Mouse (Mus musculus) left cerebral cortex, adult 9 months (tissue): ENCODE results near the gene Olfr1359.
"Not testable (repeated sequence)": the region's sequence is repeated elsewhere in the genome, so short reads cannot be mapped to it uniquely, and the experiment has no call there.

Experiments used
- DNase-seq, 2 experiments: peaks; one replicate each; pipeline ENCODE4 v3.0.0; 2022; ENCODE audit warnings: low spot score in 2 of 2

Gene Olfr1359

DNA sequence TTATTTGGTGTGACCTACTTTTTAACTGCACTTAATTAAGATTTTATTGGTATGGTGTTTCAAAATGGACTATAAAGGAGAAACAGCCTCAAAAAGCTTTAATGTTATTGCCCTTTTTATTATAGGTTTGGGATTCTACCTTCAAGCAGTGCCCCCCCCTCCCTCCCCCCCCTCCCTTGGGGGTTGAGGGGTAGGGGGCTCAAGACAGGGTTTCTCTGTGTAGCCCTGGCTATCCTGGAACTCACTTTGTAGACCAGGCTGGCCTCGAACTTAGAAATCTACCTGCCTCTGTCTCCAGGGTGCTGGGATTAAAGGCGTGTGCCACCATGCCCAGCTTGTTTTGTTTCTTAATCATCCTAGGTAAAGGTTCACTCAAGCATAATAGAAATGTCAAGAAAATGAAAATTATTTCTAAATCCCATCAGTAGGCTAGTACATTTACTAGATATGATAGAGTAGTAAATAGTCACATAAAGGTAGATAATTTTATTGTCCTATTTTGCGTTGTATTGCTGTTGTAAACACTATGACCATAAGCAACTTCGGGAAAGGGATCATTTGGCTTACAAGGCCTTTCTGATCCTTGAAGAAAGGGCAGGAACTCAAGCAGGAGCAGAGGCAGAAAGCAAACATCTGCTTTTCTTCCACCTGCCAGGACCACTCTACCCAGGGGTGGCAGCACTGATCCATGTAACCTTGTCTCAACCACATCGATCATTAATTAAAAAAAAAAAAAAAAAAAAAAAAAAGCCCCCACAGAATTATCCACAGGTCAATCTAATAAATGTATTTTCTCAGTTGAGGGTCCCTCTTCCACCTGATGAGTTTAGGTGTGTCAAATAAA, 25.3 kb downstream of the Olfr1359 start:
- no peak for DNase-seq

DNA sequence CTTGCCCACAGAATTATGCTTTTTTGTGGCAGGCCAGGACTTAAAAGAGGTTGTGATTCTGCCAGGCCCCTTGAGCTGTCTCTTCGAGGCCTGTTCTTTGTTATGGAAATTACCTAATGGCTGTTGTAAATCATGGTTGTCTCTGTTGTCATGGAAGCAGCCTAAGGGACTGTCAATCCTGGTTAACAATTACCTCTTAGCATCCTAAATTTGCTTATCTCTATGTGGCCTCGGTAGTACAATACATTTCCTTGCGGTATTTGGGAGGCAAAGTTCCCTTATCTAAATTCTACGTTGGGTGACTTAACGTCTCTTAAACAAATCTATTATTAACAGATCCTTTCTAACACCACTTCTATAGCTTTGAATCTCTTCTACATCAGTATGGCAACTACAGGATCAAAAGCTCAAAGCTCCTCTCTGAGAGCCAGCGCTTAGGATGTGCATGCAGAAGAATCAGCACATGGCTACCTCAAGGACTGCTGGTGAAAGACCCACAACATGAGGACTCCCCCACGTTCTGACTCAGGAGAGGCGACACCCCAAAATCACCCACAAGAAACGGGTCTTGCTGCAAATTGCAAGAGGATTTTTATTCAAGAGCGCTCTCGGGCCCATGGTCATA, 30.1 kb downstream of the Olfr1359 start:
- DNase-seq, result no peak

DNA sequence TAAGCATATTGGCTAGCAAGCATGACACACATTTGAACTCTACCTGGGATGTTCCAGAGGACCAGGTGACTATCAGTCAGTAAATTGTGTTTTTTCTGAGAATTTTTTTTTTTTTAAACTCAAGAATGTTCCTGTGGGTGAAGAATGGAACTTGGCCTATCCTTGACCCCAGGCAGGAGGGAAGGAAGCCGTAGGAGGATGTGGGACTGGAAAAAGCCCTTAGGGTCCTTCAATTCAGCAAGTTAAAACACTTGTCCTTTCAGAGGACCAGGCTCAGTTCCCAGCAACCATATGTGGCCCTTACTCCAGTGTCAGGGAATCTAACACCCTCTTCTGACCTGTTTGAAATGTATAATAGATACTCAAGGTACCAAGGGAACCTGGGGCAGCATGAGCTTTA, 31.6 kb downstream of the Olfr1359 start:
- no peak for DNase-seq

DNA sequence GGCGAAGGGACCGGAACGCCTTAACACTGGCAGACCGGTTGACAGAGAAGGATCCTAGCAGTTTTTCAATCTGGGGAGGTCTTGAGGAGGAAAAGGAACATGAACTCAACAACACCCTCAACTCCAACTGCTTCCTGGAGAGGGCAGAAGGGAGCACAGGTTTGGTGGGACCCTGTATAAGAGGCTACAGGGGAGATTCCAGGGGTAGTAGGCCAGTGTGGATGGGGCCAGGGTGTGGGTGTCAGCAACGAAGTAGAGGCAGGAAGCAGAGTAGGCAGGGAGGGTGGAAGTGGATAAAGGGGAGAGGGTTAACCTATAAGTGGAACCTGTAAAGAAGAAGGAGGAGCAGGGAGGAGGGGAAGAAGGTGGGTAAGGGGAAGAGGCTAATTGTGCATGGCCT, 35.6 kb downstream of the Olfr1359 start:
- DNase-seq, result no peak

DNA sequence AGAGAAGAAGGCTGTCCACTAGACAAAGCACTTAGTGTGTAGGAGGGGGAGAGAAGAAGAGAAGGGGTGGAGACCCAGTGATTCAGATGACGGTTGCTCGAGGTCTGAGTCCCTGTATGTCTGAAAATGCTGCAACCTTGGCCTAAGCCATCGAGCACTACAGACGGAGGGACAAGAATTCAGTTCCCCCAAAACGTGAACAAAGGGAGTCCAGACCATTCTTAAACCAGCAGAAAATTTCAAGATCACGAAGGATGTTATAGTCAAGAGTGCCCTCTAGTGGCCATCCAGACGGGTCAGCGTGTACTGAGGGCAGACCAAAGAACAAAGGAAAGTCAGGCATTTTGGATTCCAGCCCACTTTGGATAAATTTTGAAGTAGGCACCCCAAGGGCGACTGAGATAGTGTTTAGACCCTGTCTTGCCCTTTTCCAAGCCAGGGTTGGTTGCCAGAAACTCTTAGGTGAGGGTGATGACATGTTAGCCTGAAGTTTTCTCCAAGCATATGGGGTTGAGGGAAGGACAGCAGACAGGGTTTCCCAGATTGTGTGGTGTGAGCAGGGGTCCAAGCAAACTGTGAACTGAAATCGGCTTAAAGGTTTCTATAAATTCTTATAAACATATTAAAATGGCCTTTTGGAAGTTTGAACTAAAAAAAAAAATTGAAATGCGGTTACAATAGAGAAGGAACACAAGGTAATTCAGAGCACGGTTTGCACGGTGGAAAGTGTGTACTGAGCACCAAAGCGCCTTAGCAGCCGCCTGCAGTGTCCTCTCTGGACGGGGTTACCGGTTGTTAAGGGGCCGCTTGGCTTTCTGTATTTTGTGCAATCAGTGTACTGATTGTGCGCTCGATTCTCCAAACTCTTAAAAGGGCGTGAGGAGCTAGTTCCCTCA, 36.3 kb downstream of the Olfr1359 start:
- peak in 1 of 2 experiments; percentile 80 for DNase-seq

DNA sequence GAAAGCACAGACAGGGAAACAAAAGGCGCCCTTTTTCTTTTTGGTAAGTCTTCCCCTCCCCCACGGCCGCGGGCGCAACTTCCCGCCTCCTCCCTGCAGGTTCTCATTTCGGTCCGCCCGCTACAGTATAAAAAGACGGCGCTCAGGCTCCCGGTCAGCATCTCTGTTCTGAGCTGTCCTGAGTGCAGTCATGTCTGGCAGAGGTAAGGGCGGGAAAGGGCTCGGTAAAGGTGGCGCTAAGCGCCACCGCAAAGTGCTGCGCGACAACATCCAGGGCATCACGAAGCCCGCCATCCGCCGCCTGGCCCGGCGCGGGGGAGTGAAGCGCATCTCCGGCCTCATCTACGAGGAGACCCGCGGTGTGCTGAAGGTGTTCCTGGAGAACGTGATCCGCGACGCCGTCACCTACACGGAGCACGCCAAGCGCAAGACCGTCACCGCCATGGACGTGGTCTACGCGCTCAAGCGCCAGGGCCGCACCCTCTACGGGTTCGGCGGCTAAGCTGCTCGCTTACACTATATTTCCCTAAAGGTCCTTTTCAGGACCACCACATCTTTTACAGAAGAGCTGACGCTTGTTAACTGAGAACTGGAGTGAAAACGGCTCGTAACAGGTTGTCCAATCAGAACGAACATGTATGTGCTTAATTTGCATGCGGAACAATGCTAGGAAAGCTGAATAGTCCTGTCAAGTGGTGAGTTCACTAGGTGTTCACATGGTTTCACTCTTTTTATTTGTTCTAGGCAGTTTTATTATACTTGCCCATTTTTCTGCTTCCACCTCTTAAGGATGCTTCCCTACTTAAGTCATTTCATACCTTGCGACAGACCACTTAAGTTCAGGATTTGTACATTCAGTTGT, 37.2 kb downstream of the Olfr1359 start, which contains the start of gene Hist1h4j:
Gene Hist1h4j, plus strand, starts transcription at position 159 of the 862 bp plus-strand sequence.
- peak in 1 of 2 experiments; percentile 83 for DNase-seq

DNA sequence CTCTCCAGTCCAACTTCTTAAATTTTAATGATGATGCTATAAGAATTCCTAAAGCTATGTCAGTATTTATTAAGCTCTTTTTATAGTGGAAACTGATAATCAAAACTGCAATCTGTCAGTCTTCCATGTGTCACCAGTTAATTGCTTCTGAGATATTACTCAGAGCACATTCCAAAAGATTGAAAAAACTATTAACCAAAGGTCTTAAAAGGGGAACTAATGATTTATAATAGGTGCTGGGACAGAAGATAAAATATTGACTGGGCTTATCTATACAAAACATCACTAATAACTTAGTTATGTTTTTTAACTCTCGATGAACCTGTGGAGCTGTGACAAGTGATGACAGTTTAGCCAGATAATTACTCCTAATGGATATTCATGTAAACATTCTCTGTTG, 47.1 kb downstream of the Olfr1359 start:
- DNase-seq, result no peak

DNA sequence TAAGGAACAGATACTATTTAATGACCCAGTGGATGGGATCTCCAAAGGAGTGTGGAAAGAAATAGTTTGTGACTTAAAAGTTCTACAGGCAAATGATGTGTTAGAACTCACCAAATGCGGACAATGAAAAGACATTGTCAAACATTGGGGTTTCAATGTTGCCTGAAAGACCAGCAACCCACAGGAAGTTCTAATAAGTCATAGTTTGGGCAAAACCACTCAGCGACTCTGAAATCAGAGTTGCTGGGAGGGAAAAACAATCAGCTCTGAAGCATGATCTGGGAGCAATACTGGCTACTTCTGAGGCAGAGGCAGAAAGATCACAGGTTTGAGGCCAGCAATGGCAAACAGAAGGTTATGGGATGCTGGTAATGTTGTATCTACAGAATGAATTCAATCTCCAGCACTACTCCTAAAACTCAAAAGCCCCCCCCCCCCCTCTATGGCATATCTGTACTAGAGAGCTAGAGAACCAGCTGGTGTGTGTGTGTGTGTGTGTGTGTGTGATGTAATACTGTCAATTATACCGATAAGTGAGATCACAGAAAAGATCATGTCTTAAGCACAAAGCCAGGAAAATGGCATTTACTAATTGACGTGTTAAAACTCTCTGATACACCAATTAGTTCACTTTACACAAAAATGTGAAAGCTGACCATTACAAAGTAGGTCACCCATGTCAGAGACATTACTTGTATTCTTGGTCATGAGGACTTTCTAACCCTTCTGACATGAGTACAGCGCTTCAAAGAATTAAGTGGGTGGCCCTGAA, 51.7 kb downstream of the Olfr1359 start:
- no peak for DNase-seq

DNA sequence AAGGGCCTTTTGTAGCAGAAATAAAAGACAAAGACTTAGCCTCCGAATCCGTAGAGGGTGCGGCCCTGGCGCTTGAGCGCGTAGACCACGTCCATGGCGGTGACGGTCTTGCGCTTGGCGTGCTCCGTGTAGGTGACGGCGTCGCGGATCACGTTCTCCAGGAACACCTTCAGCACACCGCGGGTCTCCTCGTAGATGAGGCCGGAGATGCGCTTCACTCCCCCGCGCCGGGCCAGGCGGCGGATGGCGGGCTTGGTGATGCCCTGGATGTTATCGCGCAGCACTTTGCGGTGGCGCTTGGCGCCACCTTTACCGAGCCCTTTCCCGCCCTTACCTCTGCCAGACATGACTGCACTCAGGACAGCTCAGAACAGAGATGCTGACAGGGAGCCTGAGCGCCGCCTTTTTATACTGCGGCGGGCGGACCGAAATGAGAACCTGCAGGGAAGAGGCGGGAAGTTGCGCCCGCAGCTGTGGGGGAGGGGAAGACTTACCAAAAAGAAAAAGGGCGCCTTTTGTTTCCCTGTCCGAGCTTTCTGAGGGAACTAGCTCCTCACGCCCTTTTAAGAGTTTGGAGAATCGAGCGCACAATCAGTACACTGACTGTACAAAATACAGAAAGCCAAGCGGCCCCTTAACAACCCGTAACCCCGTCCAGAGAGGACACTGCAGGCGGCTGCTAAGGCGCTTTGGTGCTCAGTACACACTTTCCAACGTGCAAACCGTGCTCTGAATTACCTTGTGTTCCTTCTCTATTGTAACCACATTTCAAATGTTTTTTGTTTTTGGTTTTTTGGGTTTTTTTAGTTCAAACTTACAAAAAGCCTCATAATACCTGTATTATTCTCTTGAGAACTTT, 52.5 kb downstream of the Olfr1359 start, which contains the start of gene Hist1h4k:
Gene Hist1h4k, minus strand, starts transcription at position 347 of the 859 bp plus-strand sequence.
- peak; percentile 80 to 95 for DNase-seq

DNA sequence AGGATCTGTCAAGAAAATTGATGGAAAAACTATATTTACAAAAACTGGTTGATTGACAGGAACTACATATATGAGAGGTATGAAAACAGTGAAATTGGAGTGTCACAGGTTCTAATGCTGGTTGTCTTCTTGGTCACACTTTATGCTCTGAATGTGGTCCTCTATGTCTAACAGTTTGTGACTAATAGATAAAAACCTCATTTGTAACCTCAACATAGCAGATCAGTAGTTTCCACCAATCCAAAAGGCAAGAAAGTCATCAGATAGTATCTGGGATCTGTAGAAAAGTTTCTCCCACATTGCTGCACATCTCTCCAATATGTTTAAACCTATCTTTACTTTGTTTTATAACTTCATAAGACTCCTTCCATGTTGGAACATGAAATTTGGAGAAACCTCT, 53.5 kb downstream of the Olfr1359 start:
- no peak for DNase-seq

DNA sequence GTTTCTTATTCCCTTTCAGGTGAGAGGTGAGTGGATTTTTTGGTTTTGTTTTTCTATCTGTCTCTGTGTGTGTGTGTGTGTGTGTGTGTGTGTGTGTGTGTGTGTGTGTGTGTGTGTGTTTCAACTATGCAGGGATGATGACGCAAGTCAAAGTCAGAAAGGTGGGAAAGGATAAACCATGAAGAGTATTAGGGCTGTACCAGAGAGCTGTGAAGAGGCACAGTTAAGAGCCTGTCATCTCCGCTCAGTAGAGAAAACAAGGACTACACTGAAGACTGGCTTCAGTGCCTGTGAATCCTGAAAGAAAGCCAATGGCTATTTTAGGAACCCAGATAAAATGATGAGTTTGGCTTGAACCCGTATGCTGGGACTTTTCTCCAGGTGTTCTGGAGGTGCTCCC, 53.9 kb downstream of the Olfr1359 start:
- DNase-seq, result no peak

DNA sequence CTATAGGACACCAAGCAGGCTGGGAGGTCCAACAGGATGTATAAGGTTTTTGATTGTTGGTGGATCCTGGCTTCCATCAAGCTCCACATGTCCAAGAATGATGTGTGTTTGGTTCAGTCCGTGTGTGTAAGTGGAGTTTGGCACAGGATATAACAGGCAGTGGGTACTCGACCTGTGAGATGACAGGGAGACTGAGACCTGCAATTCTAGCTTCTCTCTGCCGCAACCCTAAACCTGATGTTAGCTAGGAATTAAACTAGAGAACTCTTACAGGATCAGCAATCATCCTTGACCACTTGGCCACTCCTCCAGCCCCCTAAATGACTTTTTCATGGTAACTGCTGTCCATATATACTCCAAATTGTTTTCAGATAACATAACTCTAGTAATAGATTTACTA, 54.4 kb downstream of the Olfr1359 start:
- no peak for DNase-seq

DNA sequence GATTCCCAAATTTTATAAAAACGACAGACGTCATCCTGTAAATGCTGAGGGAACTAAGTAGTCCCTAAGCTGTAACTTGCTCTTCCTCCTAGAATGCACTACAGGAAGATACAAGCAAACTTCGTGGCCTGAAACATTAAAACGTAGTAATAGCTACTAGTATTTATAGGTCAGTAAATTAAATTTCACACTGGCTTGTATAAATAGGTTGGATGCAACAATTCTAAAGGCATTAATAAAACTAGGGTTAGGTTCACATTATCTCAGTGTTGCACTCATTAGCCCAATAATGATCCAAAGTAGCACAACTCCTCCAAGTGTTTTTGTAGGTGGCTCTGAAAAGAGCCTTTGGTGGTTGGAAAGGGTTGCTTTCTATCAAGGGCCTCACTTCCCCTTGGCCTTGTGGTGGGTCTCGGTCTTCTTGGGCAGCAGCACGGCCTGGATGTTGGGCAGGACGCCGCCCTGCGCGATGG, 55.2 kb downstream of the Olfr1359 start:
- no peak for DNase-seq

DNA sequence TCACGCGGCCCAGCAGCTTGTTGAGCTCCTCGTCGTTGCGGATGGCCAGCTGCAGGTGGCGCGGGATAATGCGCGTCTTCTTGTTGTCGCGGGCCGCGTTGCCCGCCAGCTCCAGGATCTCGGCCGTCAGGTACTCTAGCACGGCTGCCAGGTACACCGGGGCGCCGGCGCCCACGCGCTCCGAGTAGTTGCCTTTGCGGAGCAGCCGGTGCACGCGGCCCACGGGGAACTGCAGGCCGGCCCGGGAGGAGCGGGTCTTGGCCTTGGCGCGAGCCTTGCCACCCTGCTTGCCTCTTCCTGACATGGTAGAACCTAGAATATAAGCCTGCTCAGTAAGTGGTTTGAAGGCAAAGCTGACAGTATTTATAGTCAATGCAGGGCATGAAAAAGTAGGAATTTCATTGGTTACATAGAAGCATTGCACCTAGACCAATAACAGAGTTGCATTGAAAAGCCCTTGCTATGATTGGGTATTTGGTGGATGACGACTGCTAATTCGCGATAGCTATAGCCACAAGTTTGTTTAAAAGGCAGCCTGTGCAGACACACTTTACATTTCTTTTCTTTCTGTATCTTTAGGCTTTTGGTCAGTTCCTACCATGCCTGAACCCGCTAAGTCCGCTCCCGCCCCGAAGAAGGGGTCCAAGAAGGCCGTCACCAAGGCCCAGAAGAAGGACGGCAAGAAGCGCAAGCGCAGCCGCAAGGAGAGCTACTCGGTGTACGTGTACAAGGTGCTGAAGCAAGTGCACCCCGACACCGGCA, 55.8 kb downstream of the Olfr1359 start, which contains the start of the genes Hist1h2ak and Hist1h2bn:
Gene Hist1h2ak, minus strand, starts transcription at position 304 of the 762 bp plus-strand sequence.
Gene Hist1h2bn, plus strand, starts transcription at position 600 of the 762 bp plus-strand sequence.
- peak; percentile 82 to 88 for DNase-seq

DNA sequence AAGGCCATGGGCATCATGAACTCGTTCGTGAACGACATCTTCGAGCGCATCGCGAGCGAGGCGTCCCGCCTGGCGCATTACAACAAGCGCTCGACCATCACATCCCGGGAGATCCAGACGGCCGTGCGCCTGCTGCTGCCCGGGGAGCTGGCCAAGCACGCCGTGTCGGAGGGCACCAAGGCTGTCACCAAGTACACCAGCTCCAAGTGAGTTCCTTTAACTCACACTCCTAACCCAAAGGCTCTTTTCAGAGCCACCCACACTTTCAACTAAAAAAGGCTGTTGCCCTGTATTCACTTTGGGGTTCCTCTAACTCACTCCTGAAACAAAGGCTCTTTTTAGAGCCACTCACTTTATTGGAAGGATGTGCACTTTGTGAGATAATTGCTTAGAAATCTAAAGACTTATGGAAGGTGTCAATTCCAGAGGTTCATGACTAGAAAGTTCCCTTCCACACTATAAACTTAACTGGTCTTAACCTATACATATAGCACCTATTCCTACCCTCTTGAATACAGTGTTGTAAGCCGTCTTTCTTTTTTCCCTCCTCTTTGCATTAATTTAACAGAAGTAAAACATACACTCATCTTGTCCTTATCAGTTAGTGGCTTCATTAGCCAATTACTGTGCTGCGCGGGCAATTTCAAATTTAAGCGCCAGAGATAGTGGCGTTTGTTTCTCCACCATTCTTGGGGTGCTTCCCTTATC, 56.5 kb downstream of the Olfr1359 start:
- not testable (repeated sequence) for DNase-seq

DNA sequence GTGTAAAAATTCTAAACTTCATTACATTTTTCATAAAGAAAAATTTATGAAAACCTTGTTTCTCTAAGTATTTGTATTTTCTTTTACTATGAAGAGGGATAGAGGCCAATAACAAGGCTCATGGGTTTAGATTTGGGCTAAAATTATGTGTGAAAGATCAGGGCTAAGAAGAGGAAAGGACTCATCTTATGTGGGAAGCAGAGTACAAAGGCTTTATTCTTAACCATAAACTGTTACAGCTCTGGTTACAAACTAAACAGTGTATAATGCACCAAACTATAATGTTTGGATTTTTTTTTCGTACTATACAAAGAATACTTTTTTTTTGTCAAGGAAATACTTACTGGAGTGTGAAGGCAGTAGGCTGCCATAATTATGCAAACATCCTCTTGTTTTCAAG, 57.8 kb downstream of the Olfr1359 start:
- DNase-seq, result no peak
